Comparison of ENCODE assay signal across 8 mouse cellular contexts in the genomic region with DNA sequence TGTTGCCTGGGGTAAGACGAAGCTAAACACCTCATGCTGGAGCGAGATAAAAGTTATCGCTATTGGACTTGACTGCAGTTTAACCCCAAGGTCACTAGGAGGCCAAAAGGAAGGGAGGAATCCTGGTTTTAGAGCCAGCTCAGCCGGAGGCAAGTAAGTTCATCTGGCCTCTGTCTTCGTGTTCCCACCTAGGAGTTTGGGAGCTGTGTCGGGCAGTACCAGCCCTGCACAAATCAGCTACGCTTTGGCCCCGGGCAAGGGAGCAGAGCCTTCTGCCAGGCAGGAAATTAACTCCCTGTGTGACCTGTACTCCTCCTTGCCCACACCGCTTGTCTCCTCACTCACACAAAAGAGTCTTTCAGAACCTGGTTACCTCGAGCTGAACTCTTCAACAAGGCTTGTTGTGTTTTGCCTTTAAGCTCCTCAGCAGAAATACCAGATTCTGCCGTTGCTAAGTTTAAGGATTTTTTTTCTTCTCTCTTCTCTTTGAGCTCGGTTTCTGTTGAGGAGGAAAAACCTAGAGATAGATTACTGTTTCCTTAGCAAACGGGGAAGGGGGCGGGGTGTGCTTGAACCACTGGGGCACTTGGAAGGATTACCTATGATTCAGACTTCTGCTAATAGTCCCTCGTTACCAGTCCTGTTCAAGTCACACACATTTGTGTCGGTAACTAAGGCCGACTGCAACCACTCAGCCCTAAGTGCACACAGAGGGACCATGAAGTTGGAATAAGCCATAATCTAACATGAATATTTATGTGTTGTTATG. TPM values are rescaled to one million over a fixed set of nuclear protein-coding genes. Genes with fewer than 3 reads are reported as not detected.
DNase-seq lines count a peak whose midpoint lies in the region; ATAC-seq and TF ChIP-seq lines count a peak whose summit lies in the region.

A gene (minus strand): TSS at position 548 of the 769 bp plus-strand sequence.

- H3K27me3 ChIP-seq in forebrain, embryonic 12.5 days: no peaks in the 10 kb centered on the region
- no peaks in the 10 kb centered on the region for H3K27me3 ChIP-seq in hindbrain, postnatal 0 days (ENCODE audit: insufficient read depth, low read length)
- no peaks in the 10 kb centered on the region for H3K27me3 ChIP-seq in liver, embryonic 14.5 days (ENCODE audit: control insufficient read depth, insufficient read depth, low read length)
- no peaks in the 10 kb centered on the region for H3K27me3 ChIP-seq in neural tube, embryonic 15.5 days (replicated peaks)

- H3K27ac ChIP-seq in forebrain, embryonic 12.5 days: 0 out of 2 replicates have a peak within 1 kb of the TSS, but pooled peaks have one; percentile 31
- no peak within 1 kb of the TSS for H3K27ac ChIP-seq in hindbrain, postnatal 0 days
- no peak within 1 kb of the TSS; the same call in 1 of the 2 replicates for H3K27ac ChIP-seq in liver, embryonic 14.5 days
- H3K27ac ChIP-seq in neural tube, embryonic 15.5 days (replicated peaks): no peak within 1 kb of the TSS

- no peak within 1 kb of the TSS for H3K4me2 ChIP-seq in forebrain, embryonic 12.5 days
- H3K4me2 ChIP-seq in hindbrain, postnatal 0 days (ENCODE audit: low read depth, low read length): 0 out of 2 replicates have a peak within 1 kb of the TSS, but pooled peaks have one; percentile 7
- H3K4me2 ChIP-seq in liver, embryonic 14.5 days (ENCODE audit: low read depth): peak within 1 kb of the TSS; percentile 57
- H3K4me2 ChIP-seq in neural tube, embryonic 15.5 days: no peak within 1 kb of the TSS

- DNase-seq in cerebellum, adult 18-20 months: peak; percentile 4
- no peak for DNase-seq in cerebellum, adult 9-10 months
- DNase-seq in adrenal gland, postnatal 36 days: peak; percentile 22 to 26
- DNase-seq in hindbrain, postnatal 0 days (ENCODE audit: low spot score): peak; percentile 37
- peak; percentile 57 to 67 (median 65) for DNase-seq in liver, embryonic 14.5 days (ENCODE audit: low read depth in 3 of 3, low spot score in 3 of 3)
- DNase-seq in B cell, adult 2 months: no peak

- no peaks in the 10 kb centered on the region for H3K9me3 ChIP-seq in forebrain, embryonic 12.5 days
- H3K9me3 ChIP-seq in hindbrain, postnatal 0 days (ENCODE audit: low read length): 0 out of 2 replicates have a peak, but pooled peaks cover 2% of the 10 kb centered on the region
- no peaks in the 10 kb centered on the region for H3K9me3 ChIP-seq in liver, embryonic 14.5 days (ENCODE audit: control insufficient read depth, low read length)
- H3K9me3 ChIP-seq in neural tube, embryonic 15.5 days (replicated peaks): no peaks in the 10 kb centered on the region

- H3K4me3 ChIP-seq in forebrain, embryonic 12.5 days (replicated peaks): no peak within 1 kb of the TSS
- H3K4me3 ChIP-seq in hindbrain, postnatal 0 days (ENCODE audit: low read length): no peak within 1 kb of the TSS
- peak within 1 kb of the TSS in 1 of 2 experiments; percentile 13; a peak in 2 of 4 replicates for H3K4me3 ChIP-seq in liver, embryonic 14.5 days (ENCODE audit: insufficient read depth in 1 of 2, low read depth in 2 of 2, low read length in 2 of 2)
- H3K4me3 ChIP-seq in neural tube, embryonic 15.5 days (replicated peaks): no peak within 1 kb of the TSS

- ATAC-seq in forebrain, embryonic 12.5 days (ENCODE audit: low FRiP score): no peak
- peak; percentile 83; the same call in 1 of the 2 replicates for ATAC-seq in hindbrain, postnatal 0 days
- peak; percentile 85 for ATAC-seq in liver, embryonic 14.5 days (ENCODE audit: insufficient read depth)
- ATAC-seq in neural tube, embryonic 15.5 days (ENCODE audit: low FRiP score): peak; percentile 53

- H3K36me3 ChIP-seq in forebrain, embryonic 12.5 days (replicated peaks): no peaks in the 10 kb centered on the region
- no peaks in the 10 kb centered on the region for H3K36me3 ChIP-seq in hindbrain, postnatal 0 days (ENCODE audit: insufficient read depth, low read length)
- H3K36me3 ChIP-seq in liver, embryonic 14.5 days (replicated peaks; ENCODE audit: control insufficient read depth, insufficient read depth, low read depth): no peaks in the 10 kb centered on the region
- no peaks in the 10 kb centered on the region for H3K36me3 ChIP-seq in neural tube, embryonic 15.5 days

- H3K4me1 ChIP-seq in forebrain, embryonic 12.5 days: no peaks in the 10 kb centered on the region
- no peaks in the 10 kb centered on the region for H3K4me1 ChIP-seq in hindbrain, postnatal 0 days (ENCODE audit: insufficient read depth, low read length)
- peaks cover 21 to 29% of the 10 kb centered on the region in 2 experiments for H3K4me1 ChIP-seq in liver, embryonic 14.5 days (replicated peaks; ENCODE audit: control insufficient read depth in 2 of 2, insufficient read depth in 2 of 2, low read length in 1 of 2)
- H3K4me1 ChIP-seq in neural tube, embryonic 15.5 days: peaks cover 8% of the 10 kb centered on the region; the same call in 1 of the 2 replicates

- TF ChIP-seq EP300 in liver, embryonic 14.5 days (IDR thresholded peaks at IDR 0.05; ENCODE audit: low read depth): peak; percentile 77

- no peak within 1 kb of the TSS for H3K9ac ChIP-seq in forebrain, embryonic 12.5 days
- H3K9ac ChIP-seq in hindbrain, postnatal 0 days (replicated peaks; ENCODE audit: low read length): no peak within 1 kb of the TSS
- H3K9ac ChIP-seq in liver, embryonic 14.5 days (replicated peaks): peak within 1 kb of the TSS; percentile 20
- no peak within 1 kb of the TSS for H3K9ac ChIP-seq in neural tube, embryonic 15.5 days (replicated peaks)

- no peak for TF ChIP-seq CTCF in hindbrain, postnatal 0 days (IDR thresholded peaks at IDR 0.05; ENCODE audit: low read depth)
- peak; percentile 37; the same call in 1 of the 2 replicates for TF ChIP-seq CTCF in liver, embryonic 14.5 days (IDR thresholded peaks at IDR 0.05; ENCODE audit: low read depth)

- WGBS in forebrain, embryonic 12.5 days: 29% methylated on average over 17 of the region's 17 CpGs
- 26% methylated on average over 17 of the region's 17 CpGs for WGBS in hindbrain, postnatal 0 days
- 6% methylated on average over 17 of the region's 17 CpGs for WGBS in liver, embryonic 14.5 days (ENCODE audit: insufficient replicate concordance)
- WGBS in neural tube, embryonic 15.5 days: 29% methylated on average over 17 of the region's 17 CpGs

RNA-seq across cellular contexts. Expression of the gene that starts here (rescaled TPM):
- 10 to 100 TPM; 13.1 to 15.4 TPM for total RNA-seq in adrenal gland, postnatal 36 days (2021)
- 14.1 and 19.7 TPM in 2 replicates for polyA plus RNA-seq in forebrain, embryonic 12.5 days (2016; fragmentation: Nextera tagmentation; extraction: Ambion mirVana)
- 15.9 and 18.1 TPM in 2 replicates for total RNA-seq in hindbrain, postnatal 0 days (2014; rRNA removed)
- 5.6 and 6.5 TPM in 2 replicates for polyA plus RNA-seq in hindbrain, postnatal 0 days (2015; fragmentation: Nextera tagmentation; extraction: Ambion mirVana)
- polyA plus RNA-seq in liver, embryonic 14.5 days (2012; rRNA removed): 1.4 and 1.6 TPM in 2 replicates
- polyA plus RNA-seq in liver, embryonic 14.5 days (2014; fragmentation: Nextera tagmentation; extraction: Ambion mirVana): 2.5 and 2.9 TPM in 2 replicates
- polyA plus RNA-seq in neural tube, embryonic 15.5 days (2015; fragmentation: Nextera tagmentation; extraction: Ambion mirVana): 5.5 and 6.2 TPM in 2 replicates

Comparison
In these comparisons a context has a peak if more than half of its experiments do, and no peak if none do; other contexts are left out.
1. DNase-seq: peak in cerebellum, adult 18-20 months (2 of 2), adrenal gland, postnatal 36 days (2 of 2), hindbrain, postnatal 0 days (single experiment) and liver, embryonic 14.5 days (3 of 3); none in cerebellum, adult 9-10 months (single experiment) and B cell, adult 2 months (0 of 2).
2. H3K4me2 ChIP-seq: peak in hindbrain, postnatal 0 days (single experiment) and liver, embryonic 14.5 days (single experiment); none in forebrain, embryonic 12.5 days (single experiment) and neural tube, embryonic 15.5 days (single experiment).